In genomic region chr10:43100513-43100912, GRCm38 (mm10) we compare ENCODE assay signal across 16 mouse cellular contexts.
DNase-seq lines count a peak whose midpoint lies in the region; ATAC-seq lines count a peak whose summit lies in the region.
"Had no signal": no experiment of that assay in that cellular context is flagged by ENCODE, and none has a peak within 500 bp of the region (broad histone marks: within the 10 kb centered on the region; RNA-seq: fewer than 3 reads in every experiment).

No protein-coding gene starts in this region.

- H3K27ac ChIP-seq in hindbrain, embryonic 13.5 days: peak overlapping the region; percentile 52; the same call in 1 of the 2 replicates
- no peak overlapping the region for H3K27ac ChIP-seq in hindbrain, embryonic 16.5 days (ENCODE audit: low read depth, low read length)
- peak overlapping the region; percentile 69 for H3K27ac ChIP-seq in forebrain, embryonic 15.5 days (replicated peaks)
- peak overlapping the region; percentile 0; the same call in 1 of the 2 replicates for H3K27ac ChIP-seq in midbrain, embryonic 16.5 days (ENCODE audit: low read length)
- H3K27ac ChIP-seq: hindbrain, embryonic 15.5 days; limb, embryonic 15.5 days; liver, embryonic 15.5 days; macrophage had no signal

- peaks cover 80% of the 10 kb centered on the region for H3K4me1 ChIP-seq in hindbrain, embryonic 13.5 days (replicated peaks)
- H3K4me1 ChIP-seq in hindbrain, embryonic 16.5 days (ENCODE audit: control insufficient read depth, insufficient read depth, low read depth, low read length): peaks cover 35% of the 10 kb centered on the region
- H3K4me1 ChIP-seq in forebrain, embryonic 15.5 days: peaks cover 71% of the 10 kb centered on the region
- H3K4me1 ChIP-seq in midbrain, embryonic 16.5 days (ENCODE audit: control insufficient read depth, insufficient read depth, low read length): peaks cover 59% of the 10 kb centered on the region
- H3K4me1 ChIP-seq: liver, embryonic 15.5 days had no signal

- H3K9me3 ChIP-seq in hindbrain, embryonic 13.5 days: no peaks in the 10 kb centered on the region
- no peaks in the 10 kb centered on the region for H3K9me3 ChIP-seq in hindbrain, embryonic 16.5 days (ENCODE audit: control insufficient read depth, low read length)
- no peaks in the 10 kb centered on the region for H3K9me3 ChIP-seq in forebrain, embryonic 15.5 days
- no peaks in the 10 kb centered on the region for H3K9me3 ChIP-seq in midbrain, embryonic 16.5 days (replicated peaks; ENCODE audit: control insufficient read depth, low read length, poor library complexity, severe bottlenecking)
- H3K9me3 ChIP-seq: hindbrain, embryonic 15.5 days; limb, embryonic 15.5 days; liver, embryonic 15.5 days had no signal

- WGBS in hindbrain, embryonic 13.5 days: 38% methylated on average over 5 of the region's 5 CpGs
- 33% methylated on average over 5 of the region's 5 CpGs for WGBS in hindbrain, embryonic 16.5 days
- 12% methylated on average over 5 of the region's 5 CpGs for WGBS in forebrain, embryonic 15.5 days
- 26% methylated on average over 5 of the region's 5 CpGs for WGBS in midbrain, embryonic 16.5 days

- peak; percentile 38 for DNase-seq in embryo, embryonic 10.5 days (ENCODE audit: low spot score)
- no peak for DNase-seq in thymus, postnatal 14 days
- DNase-seq in adrenal gland, postnatal 4 days (ENCODE audit: low spot score in 2 of 2): no peak
- DNase-seq: adrenal gland, adult 8-10 months; cerebellum, adult 9-10 months; gastrocnemius, postnatal 36 days; kidney, adult 11 months; right cerebral cortex, adult 18-20 months had no signal

- no peak overlapping the region; the same call in 1 of the 2 replicates for H3K9ac ChIP-seq in hindbrain, embryonic 13.5 days
- H3K9ac ChIP-seq in hindbrain, embryonic 16.5 days (ENCODE audit: low read depth, low read length): no peak overlapping the region
- no peak overlapping the region for H3K9ac ChIP-seq in forebrain, embryonic 15.5 days (replicated peaks)
- H3K9ac ChIP-seq in midbrain, embryonic 16.5 days (ENCODE audit: low read depth, low read length): no peak overlapping the region
- H3K9ac ChIP-seq: hindbrain, embryonic 15.5 days; limb, embryonic 15.5 days; liver, embryonic 15.5 days had no signal

- H3K4me2 ChIP-seq in hindbrain, embryonic 13.5 days: no peak overlapping the region
- H3K4me2 ChIP-seq in hindbrain, embryonic 16.5 days (ENCODE audit: low read length): no peak overlapping the region
- no peak overlapping the region for H3K4me2 ChIP-seq in forebrain, embryonic 15.5 days (replicated peaks)
- no peak overlapping the region for H3K4me2 ChIP-seq in midbrain, embryonic 16.5 days (ENCODE audit: low read length)
- H3K4me2 ChIP-seq: hindbrain, embryonic 15.5 days; limb, embryonic 15.5 days; liver, embryonic 15.5 days had no signal

- no peaks in the 10 kb centered on the region for H3K27me3 ChIP-seq in hindbrain, embryonic 13.5 days
- H3K27me3 ChIP-seq in hindbrain, embryonic 16.5 days (replicated peaks; ENCODE audit: control insufficient read depth, insufficient read depth, low read length): no peaks in the 10 kb centered on the region
- H3K27me3 ChIP-seq in forebrain, embryonic 15.5 days: no peaks in the 10 kb centered on the region
- H3K27me3 ChIP-seq in midbrain, embryonic 16.5 days (ENCODE audit: control insufficient read depth, insufficient read depth, low read depth, low read length): no peaks in the 10 kb centered on the region
- H3K27me3 ChIP-seq: hindbrain, embryonic 15.5 days had no signal

- no peak overlapping the region for H3K4me3 ChIP-seq in hindbrain, embryonic 13.5 days
- no peak overlapping the region for H3K4me3 ChIP-seq in hindbrain, embryonic 16.5 days (ENCODE audit: low read length)
- H3K4me3 ChIP-seq in forebrain, embryonic 15.5 days: no peak overlapping the region
- no peak overlapping the region for H3K4me3 ChIP-seq in midbrain, embryonic 16.5 days (ENCODE audit: low read depth, low read length)
- H3K4me3 ChIP-seq: hindbrain, embryonic 15.5 days; limb, embryonic 15.5 days; liver, embryonic 15.5 days had no signal

- no peak for ATAC-seq in hindbrain, embryonic 13.5 days (ENCODE audit: low FRiP score)
- ATAC-seq in hindbrain, embryonic 16.5 days: no peak
- no peak for ATAC-seq in forebrain, embryonic 15.5 days (replicated peaks)
- ATAC-seq in midbrain, embryonic 16.5 days: no peak

- H3K36me3 ChIP-seq in hindbrain, embryonic 13.5 days: no peaks in the 10 kb centered on the region
- no peaks in the 10 kb centered on the region for H3K36me3 ChIP-seq in hindbrain, embryonic 16.5 days (ENCODE audit: control insufficient read depth, insufficient read depth, low read length)
- no peaks in the 10 kb centered on the region; the same call in 1 of the 2 replicates for H3K36me3 ChIP-seq in forebrain, embryonic 15.5 days
- H3K36me3 ChIP-seq in midbrain, embryonic 16.5 days (ENCODE audit: control insufficient read depth, insufficient read depth, low read length): no peaks in the 10 kb centered on the region
- H3K36me3 ChIP-seq: hindbrain, embryonic 15.5 days; limb, embryonic 15.5 days; liver, embryonic 15.5 days had no signal
